Mouse (Mus musculus) midbrain, embryonic 11.5 days (tissue): ENCODE data around the gene Ccdc57. TPM values are rescaled to one million over a fixed set of nuclear protein-coding genes. Genes with fewer than 3 reads are reported as not detected.

Experiments
- ATAC-seq: fragments of 200-750 bp; cut with Nextera tagmentation; 2 replicates; pipeline ENCODE4 v1.8.0; 2017; ENCODE audit warnings: moderate TSS enrichment, moderate library complexity; ENCODE audit not compliant: low FRiP score
- DNase-seq: peaks from one replicate; pipeline ENCODE4 v3.0.0; 2015; ENCODE audit warnings: low spot score; ENCODE audit errors: missing footprints
- H3K27ac ChIP-seq: fragments of 300-500 bp; sonication (generic); 2 replicates; pipeline ENCODE4 v1.5.1; 2014; ENCODE audit warnings: low read depth, low read length
- H3K27me3 ChIP-seq: fragments of 300-500 bp; sonication (generic); 2 replicates; pipeline ENCODE4 v1.6.1; 2014; ENCODE audit warnings: mild to moderate bottlenecking, low read length, moderate library complexity, mixed read lengths; ENCODE audit not compliant: control insufficient read depth, insufficient read depth
- H3K36me3 ChIP-seq: fragments of 300-500 bp; sonication (generic); 2 replicates; pipeline ENCODE4 v1.6.1; 2014; ENCODE audit warnings: mild to moderate bottlenecking, low read length, moderate library complexity, mixed read lengths; ENCODE audit not compliant: control insufficient read depth, insufficient read depth
- H3K4me1 ChIP-seq: fragments of 300-500 bp; sonication (generic); 2 replicates; pipeline ENCODE4 v1.6.1; 2014; ENCODE audit warnings: low read length; ENCODE audit not compliant: control insufficient read depth, insufficient read depth
- H3K4me2 ChIP-seq: fragments of 300-500 bp; sonication (generic); 2 replicates; pipeline ENCODE4 v1.6.1; 2014; ENCODE audit warnings: mild to moderate bottlenecking, moderate library complexity
- H3K4me3 ChIP-seq: fragments of 300-500 bp; sonication (generic); 2 replicates; pipeline ENCODE4 v1.5.1; 2014; ENCODE audit warnings: low read depth, low read length
- H3K9ac ChIP-seq: fragments of 300-500 bp; sonication (generic); 2 replicates; pipeline ENCODE4 v1.6.1; 2014; ENCODE audit warnings: low read length
- H3K9me3 ChIP-seq: fragments of 300-500 bp; sonication (generic); 2 replicates; pipeline ENCODE4 v1.6.1; 2016; ENCODE audit warnings: low read length; ENCODE audit not compliant: control insufficient read depth
- WGBS: fragments of 180-500 bp; shearing (Covaris S2); extraction: QIAGEN DNeasy Blood & Tissue Kit; methylation state at CpG from one replicate; pipeline ENCODE4 v1.1.7; 2014; 5-methylcytosine and 5-hydroxymethylcytosine counted together
- polyA plus RNA-seq: library from polyadenylated mRNA; unstranded; fragments of >200 nt; fragmentation: Nextera tagmentation; extraction: Ambion mirVana; gene quantifications from 2 replicates; pipeline ENCODE4 v1.2.1, GENCODE M21; 2014

Ccdc57 gene
- polyA plus RNA-seq, 1 experiment from 2014 or later = 4.3 TPM

DNA sequence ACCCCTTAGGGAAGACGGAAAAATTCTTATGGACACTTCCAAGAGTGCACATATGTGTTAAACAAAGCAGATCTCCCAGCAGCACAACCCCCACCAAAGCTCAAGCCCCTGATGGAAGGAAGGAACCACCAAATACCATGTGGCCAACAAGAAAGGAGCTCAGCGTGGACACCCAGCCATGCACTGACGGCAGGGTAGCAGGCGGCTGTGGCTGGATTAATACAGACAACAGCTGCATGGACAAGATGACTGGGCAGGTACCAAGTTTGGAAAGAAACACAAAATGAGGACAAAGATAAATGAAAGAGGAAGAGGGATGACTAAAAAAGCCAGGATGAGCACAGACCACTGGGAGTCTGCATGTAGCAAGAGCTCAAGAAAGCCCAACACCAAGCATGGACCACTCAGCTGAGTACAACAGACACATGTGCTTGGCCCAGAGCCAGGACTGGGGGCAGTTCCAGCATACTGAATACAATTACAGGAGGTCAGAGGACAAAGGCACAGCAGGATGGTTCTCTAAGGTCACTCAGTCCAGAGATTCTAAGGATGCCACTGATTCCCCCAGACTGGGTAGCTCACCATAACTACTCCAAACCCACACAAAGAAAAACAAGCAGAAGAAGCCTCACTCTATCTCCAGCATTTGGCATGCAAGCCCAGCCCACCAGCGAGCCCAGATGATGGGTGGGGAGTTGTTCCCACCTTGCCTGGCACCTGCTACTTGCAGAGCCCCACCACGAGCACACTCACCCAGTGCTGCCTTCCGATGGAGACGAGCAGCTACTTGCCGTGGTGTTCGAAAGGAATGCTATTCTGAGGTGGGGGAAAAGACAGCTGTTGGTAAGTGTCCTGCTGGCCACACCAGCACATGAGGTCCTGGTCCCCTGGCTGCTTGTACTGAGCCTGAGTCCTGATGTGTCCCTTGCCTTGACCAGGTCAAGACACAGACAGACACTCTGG lies 31.8 kb upstream of the Ccdc57 start:
- Histone ChIP-seq H3K36me3 (peaks cover 36% of the 10 kb centered on the region), H3K4me3 (no peak overlapping the region), H3K9ac (no peak overlapping the region), H3K4me1 (no peaks in the 10 kb centered on the region), H3K4me2 (no peak overlapping the region), H3K27ac (no peak overlapping the region), H3K27me3 (no peaks in the 10 kb centered on the region), H3K9me3 (no peaks in the 10 kb centered on the region)
- ATAC-seq = no peak
- WGBS = 84% methylated on average over 10 of the region's 10 CpGs
- DNase-seq = no peak

DNA sequence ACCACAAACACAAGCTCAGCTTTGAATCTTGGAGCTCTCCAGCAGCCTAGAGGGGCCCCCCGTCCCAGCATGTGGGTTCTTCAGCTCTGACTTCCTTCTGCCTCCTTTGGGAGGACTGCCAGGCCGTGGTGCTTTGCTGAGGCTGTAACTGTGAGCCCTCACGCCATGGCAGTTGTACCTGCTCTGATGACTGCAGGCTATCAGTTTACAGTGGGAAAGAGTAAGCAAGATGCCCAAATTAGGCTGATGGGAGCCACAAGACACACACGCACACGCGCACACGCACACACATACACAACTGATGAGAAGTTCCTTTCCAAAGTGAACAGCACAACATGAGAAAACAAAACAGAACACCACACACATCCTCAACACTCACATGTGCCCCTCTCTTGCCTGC lies 30.2 kb upstream of the Ccdc57 start:
- Histone ChIP-seq H3K9me3 (no peaks in the 10 kb centered on the region), H3K36me3 (peaks cover 33% of the 10 kb centered on the region), H3K4me1 (no peaks in the 10 kb centered on the region), H3K4me2 (no peak overlapping the region), H3K27ac (no peak overlapping the region), H3K27me3 (no peaks in the 10 kb centered on the region), H3K9ac (no peak overlapping the region), H3K4me3 (no peak overlapping the region)
- ATAC-seq (no peak), DNase-seq (no peak)
- WGBS = 91% methylated on average over 7 of the region's 7 CpGs

DNA sequence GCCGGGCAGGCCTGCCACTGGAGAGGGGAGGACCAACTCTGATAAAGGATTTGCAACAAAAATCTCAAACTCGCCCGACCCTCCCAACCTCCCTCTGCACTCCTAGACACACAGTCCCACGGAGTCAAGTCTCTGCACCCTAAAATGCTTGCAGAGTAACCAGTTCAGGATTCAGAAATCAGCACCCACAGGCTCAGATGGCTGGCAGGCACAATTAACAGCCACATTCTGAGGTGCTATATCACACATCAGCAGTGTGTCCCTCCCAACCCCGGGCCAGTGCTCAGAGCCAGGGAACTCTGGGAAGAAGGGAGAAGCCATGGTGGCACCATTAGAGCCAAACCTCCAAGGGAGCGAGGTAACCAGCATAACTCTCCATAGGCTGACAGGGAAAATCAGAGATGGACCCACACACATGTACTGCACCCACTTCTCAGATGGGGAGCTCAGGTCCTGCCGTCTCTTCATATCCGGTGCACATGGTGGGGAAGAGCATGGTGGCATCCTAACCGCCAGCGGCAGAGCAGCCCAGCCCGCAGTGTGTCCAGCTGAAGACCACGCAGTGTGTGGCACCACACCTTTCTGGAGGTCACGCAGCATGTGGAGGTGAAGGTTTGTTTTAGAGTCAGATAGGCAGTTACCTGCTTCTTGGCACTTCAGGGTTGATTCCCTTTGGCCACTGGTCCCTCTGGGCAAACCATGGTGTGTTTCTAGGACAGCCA lies 29.5 kb upstream of the Ccdc57 start:
- H3K27me3 ChIP-seq = no peaks in the 10 kb centered on the region
- H3K27ac ChIP-seq = no peak overlapping the region
- peaks cover 31% of the 10 kb centered on the region for H3K36me3 ChIP-seq
- DNase-seq (no peak), ATAC-seq (no peak)
- no peak overlapping the region for H3K4me3 ChIP-seq
- no peaks in the 10 kb centered on the region for H3K4me1 ChIP-seq
- H3K9ac ChIP-seq = no peak overlapping the region
- 93% methylated on average over 13 of the region's 13 CpGs for WGBS
- no peaks in the 10 kb centered on the region for H3K9me3 ChIP-seq
- no peak overlapping the region for H3K4me2 ChIP-seq

DNA sequence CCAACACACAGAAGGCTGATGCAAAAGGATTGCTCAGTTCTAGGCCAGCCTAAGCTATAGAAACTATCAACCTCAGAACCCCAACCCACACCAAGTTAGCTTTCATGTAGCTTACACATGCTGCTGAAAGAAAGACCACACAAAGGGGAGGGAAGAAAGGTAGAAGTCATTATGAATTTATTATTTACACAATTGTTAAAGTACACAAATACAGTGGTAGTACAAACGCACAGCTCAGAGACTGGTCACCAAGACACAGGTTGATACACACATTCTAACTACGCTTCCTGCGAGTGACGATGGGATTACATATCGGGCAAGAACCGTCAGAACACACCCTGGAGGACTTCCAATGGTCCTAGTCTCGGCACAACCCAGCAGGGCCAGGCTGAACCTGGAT lies 28.9 kb upstream of the Ccdc57 start:
- WGBS = 90% methylated on average over 7 of the region's 7 CpGs
- no peak overlapping the region for H3K27ac ChIP-seq
- no peak for ATAC-seq
- no peak overlapping the region for H3K4me3 ChIP-seq
- no peak overlapping the region for H3K9ac ChIP-seq
- DNase-seq = no peak
- H3K9me3 ChIP-seq = no peaks in the 10 kb centered on the region
- H3K27me3 ChIP-seq = no peaks in the 10 kb centered on the region
- H3K36me3 ChIP-seq = peaks cover 26% of the 10 kb centered on the region
- no peaks in the 10 kb centered on the region for H3K4me1 ChIP-seq
- H3K4me2 ChIP-seq = no peak overlapping the region

DNA sequence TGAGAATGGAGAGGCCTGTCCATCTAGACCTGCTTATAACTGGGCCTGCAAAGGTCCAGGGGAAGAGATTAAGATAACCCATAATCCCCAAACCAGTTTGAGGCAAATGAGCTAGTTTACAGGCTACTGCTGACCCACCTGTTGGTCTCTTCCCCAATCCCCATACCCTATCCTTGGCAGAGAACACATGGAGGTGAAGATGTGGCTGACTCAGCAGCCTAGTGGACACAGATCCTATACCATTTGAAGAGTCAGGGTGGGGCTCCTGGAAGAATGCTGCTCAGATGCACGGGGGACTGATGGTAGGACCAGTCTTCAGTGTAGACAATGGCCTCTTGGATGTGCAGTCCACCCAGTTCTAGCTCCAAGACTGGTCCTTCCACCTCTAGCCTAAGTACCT lies 27.6 kb upstream of the Ccdc57 start:
- Histone ChIP-seq H3K4me3 (no peak overlapping the region), H3K27ac (no peak overlapping the region), H3K36me3 (peaks cover 26% of the 10 kb centered on the region), H3K27me3 (no peaks in the 10 kb centered on the region), H3K4me1 (no peaks in the 10 kb centered on the region), H3K9me3 (no peaks in the 10 kb centered on the region), H3K9ac (no peak overlapping the region), H3K4me2 (no peak overlapping the region)
- no peak for DNase-seq
- no peak for ATAC-seq
- 76% methylated on average over 1 of the region's 1 CpGs for WGBS

DNA sequence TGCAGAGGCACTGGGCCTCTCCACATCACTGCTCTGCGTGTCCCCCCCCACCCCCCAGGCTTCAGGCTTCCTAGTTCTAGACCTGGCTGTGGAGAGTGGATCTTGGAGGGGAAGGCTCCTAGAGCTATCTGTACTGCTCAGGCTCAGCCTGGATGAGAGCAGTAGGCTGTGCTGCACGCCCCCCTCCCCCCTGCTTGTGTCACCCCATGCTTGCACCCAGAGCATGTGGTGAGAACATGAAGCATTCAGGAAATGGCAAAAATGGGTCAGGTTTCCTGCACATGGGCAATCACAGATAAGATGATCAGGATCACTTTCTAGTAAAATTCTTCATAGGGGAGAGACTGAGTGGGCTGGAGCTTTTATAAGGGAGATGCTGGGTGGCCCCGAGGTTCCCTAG lies 26.9 kb upstream of the Ccdc57 start:
- Histone ChIP-seq H3K9ac (no peak overlapping the region), H3K9me3 (no peaks in the 10 kb centered on the region), H3K4me2 (no peak overlapping the region), H3K4me1 (no peaks in the 10 kb centered on the region), H3K27ac (no peak overlapping the region), H3K27me3 (no peaks in the 10 kb centered on the region), H3K36me3 (peaks cover 26% of the 10 kb centered on the region), H3K4me3 (no peak overlapping the region)
- DNase-seq (no peak), ATAC-seq (no peak)
- WGBS = 80% methylated on average over 3 of the region's 3 CpGs

DNA sequence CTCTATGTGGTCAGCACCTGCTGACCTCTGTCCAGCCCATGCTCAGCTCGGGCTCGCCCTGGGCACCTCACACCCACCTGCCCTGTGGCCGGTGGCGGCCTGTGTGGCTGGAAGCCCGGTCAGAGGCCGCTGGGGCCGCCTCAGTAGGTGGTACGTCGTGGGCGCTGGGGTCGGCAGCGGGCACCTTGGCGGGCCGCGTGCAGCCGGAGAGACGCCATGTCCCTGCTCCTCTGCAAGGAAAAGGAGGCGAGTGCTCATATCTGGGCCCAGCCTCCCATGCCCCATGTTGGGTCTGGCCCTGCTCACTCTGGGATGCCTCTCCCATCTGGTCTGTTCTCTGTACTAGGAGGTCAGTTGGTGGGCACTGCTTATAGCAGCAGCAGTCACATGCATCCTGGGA lies 26.4 kb upstream of the Ccdc57 start:
- no peak overlapping the region for H3K4me2 ChIP-seq
- no peak for DNase-seq
- H3K9ac ChIP-seq = no peak overlapping the region
- H3K4me3 ChIP-seq = no peak overlapping the region
- WGBS = 90% methylated on average over 18 of the region's 18 CpGs
- H3K36me3 ChIP-seq = peaks cover 26% of the 10 kb centered on the region
- H3K4me1 ChIP-seq = no peaks in the 10 kb centered on the region
- H3K9me3 ChIP-seq = no peaks in the 10 kb centered on the region
- no peak overlapping the region for H3K27ac ChIP-seq
- H3K27me3 ChIP-seq = no peaks in the 10 kb centered on the region
- no peak for ATAC-seq

DNA sequence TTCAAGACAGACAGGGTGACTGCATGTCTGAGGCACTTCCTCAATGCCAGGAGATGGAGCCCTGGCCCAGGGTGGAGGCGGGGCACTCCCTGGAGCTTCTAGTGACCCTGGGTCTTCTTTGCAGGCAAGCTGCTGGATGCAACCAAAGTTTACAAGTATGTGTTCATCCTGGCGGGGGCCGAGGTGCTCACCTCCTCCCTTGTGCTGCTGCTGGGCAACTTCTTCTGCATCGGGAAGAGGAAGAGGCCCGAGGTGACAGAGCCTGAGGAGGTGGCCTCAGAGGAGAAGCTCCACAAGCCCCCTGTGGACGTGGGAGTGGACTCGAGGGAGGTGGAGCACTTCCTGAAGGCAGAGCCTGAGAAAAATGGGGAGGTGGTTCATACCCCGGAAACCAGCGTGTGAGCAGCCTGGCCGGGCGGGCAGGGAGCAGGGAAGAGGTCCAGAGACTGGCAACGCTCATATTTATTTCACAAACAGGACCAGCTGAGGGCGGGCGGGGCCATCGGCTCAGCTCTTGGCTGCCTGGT lies 25.1 kb upstream of the Ccdc57 start:
- H3K27me3 ChIP-seq = no peaks in the 10 kb centered on the region
- no peak overlapping the region for H3K4me2 ChIP-seq
- 78% methylated on average over 15 of the region's 15 CpGs for WGBS
- no peak overlapping the region for H3K4me3 ChIP-seq
- ATAC-seq (no peak), DNase-seq (no peak)
- H3K9ac ChIP-seq = no peak overlapping the region
- no peaks in the 10 kb centered on the region for H3K9me3 ChIP-seq
- H3K27ac ChIP-seq = no peak overlapping the region
- peaks cover 17% of the 10 kb centered on the region for H3K36me3 ChIP-seq
- H3K4me1 ChIP-seq = no peaks in the 10 kb centered on the region

DNA sequence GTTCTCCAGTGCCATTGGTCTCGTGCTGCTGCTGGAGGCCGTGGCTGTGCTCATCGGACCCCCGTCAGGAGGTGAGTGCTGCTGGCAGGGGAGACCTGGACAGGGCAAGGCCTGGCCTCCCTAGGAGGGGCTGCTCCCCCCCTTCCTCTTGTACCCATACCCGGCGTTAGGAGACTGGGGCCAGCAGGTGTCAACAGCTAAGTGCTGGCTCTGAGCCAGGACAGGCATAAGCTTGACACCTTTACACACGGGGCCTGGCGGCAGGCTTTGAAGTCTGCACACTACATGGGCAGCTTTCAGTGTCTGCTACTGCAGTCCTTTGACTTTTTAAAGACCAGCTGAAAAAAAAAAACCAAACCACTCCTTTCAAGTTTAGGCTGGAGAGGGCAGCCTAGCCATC lies 24.4 kb upstream of the Ccdc57 start:
- peaks cover 12% of the 10 kb centered on the region for H3K36me3 ChIP-seq
- H3K4me3 ChIP-seq = no peak overlapping the region
- no peaks in the 10 kb centered on the region for H3K27me3 ChIP-seq
- no peak overlapping the region for H3K27ac ChIP-seq
- ATAC-seq (no peak), DNase-seq (no peak)
- no peaks in the 10 kb centered on the region for H3K9me3 ChIP-seq
- 82% methylated on average over 8 of the region's 8 CpGs for WGBS
- H3K9ac ChIP-seq = no peak overlapping the region
- no peak overlapping the region for H3K4me2 ChIP-seq
- H3K4me1 ChIP-seq = peaks cover 3% of the 10 kb centered on the region
